In the genomic region with DNA sequence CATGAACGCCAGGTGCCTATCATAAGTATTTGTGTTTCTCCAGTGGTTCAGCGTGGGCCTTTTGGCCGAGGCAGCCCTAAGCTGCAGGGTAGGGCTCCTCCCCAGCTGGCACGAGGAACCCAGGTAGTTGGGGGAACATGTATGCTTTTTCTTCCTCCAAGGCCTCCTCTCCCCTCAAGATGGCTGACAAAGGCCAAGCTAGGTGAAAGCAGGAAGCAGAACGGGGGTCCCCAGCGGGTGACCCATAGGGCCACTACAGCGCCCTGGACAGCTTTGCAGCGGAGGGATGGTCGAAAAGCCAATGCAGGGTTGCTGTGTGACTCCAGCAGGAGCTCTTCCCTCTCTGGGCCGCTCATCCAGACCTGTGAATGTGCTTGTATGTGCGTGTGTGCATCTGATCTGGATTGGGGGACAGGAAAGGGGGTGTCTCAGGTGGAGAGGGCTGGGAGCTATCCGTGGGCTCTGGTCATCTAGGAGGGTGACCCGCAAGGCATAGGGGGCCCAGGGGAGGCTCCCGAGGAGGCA, we compare ENCODE assay signal across 8 mouse cellular contexts. TPM values are rescaled to one million over a fixed set of nuclear protein-coding genes. Genes with fewer than 3 reads are reported as not detected.
DNase-seq lines count a peak whose midpoint lies in the region; ATAC-seq and TF ChIP-seq lines count a peak whose summit lies in the region.

No protein-coding gene starts in this region.

- peak overlapping the region; percentile 95 for H3K4me2 ChIP-seq in midbrain, embryonic 11.5 days

- H3K36me3 ChIP-seq in kidney, adult 2 months (ENCODE audit: control insufficient read depth, insufficient read depth, low read length) = no peaks in the 10 kb centered on the region
- no peaks in the 10 kb centered on the region for H3K36me3 ChIP-seq in hindbrain, embryonic 10.5 days
- H3K36me3 ChIP-seq in midbrain, embryonic 11.5 days (ENCODE audit: control insufficient read depth, insufficient read depth, low read length) = no peaks in the 10 kb centered on the region

- no peak overlapping the region for H3K27ac ChIP-seq in kidney, adult 2 months (ENCODE audit: insufficient read depth, low read depth, low read length)
- no peak overlapping the region for H3K27ac ChIP-seq in bone marrow, adult 2 months (ENCODE audit: control insufficient read depth, insufficient read depth, low read depth, low read length, poor library complexity)
- peak overlapping the region; percentile 94 for H3K27ac ChIP-seq in hindbrain, embryonic 10.5 days
- no peak overlapping the region for H3K27ac ChIP-seq in midbrain, embryonic 11.5 days (ENCODE audit: low read depth, low read length)

- no peaks in the 10 kb centered on the region for H3K9me3 ChIP-seq in hindbrain, embryonic 10.5 days
- no peaks in the 10 kb centered on the region for H3K9me3 ChIP-seq in midbrain, embryonic 11.5 days (ENCODE audit: control insufficient read depth, low read length)

- H3K4me1 ChIP-seq in kidney, adult 2 months (ENCODE audit: control insufficient read depth, insufficient read depth, low read length) = no peaks in the 10 kb centered on the region
- peaks cover 3% of the 10 kb centered on the region for H3K4me1 ChIP-seq in bone marrow, adult 2 months (ENCODE audit: control insufficient read depth, insufficient read depth, low read length)
- H3K4me1 ChIP-seq in hindbrain, embryonic 10.5 days (replicated peaks) = peaks cover 40% of the 10 kb centered on the region
- H3K4me1 ChIP-seq in midbrain, embryonic 11.5 days (ENCODE audit: control insufficient read depth, insufficient read depth, low read length) = peaks cover 22% of the 10 kb centered on the region

- WGBS in kidney, adult 2 months = 36% methylated on average over 14 of the region's 14 CpGs
- WGBS in bone marrow, adult 2 months = 32% methylated on average over 14 of the region's 14 CpGs
- 18% methylated on average over 14 of the region's 14 CpGs for WGBS in hindbrain, embryonic 10.5 days
- 13% methylated on average over 14 of the region's 14 CpGs for WGBS in midbrain, embryonic 11.5 days

- TF ChIP-seq POLR2A in kidney, adult 2 months (IDR thresholded peaks at IDR 0.05; ENCODE audit: low read depth, low read length) = no peak
- no peak for TF ChIP-seq POLR2A in bone marrow, adult 2 months (IDR thresholded peaks at IDR 0.05; ENCODE audit: borderline replicate concordance, control insufficient read depth, low read depth, low read length)

- peak overlapping the region; percentile 85 for H3K9ac ChIP-seq in midbrain, embryonic 11.5 days (ENCODE audit: low read length)

- peak overlapping the region; percentile 76 for H3K4me3 ChIP-seq in kidney, adult 2 months (ENCODE audit: insufficient read depth, low read depth, low read length)
- H3K4me3 ChIP-seq in bone marrow, adult 2 months (replicated peaks; ENCODE audit: control insufficient read depth, low read depth, low read length) = peak overlapping the region; percentile 62
- H3K4me3 ChIP-seq in hindbrain, embryonic 10.5 days = peak overlapping the region; percentile 71
- peak overlapping the region; percentile 87 for H3K4me3 ChIP-seq in midbrain, embryonic 11.5 days (ENCODE audit: low read depth, low read length)

- ATAC-seq in midbrain, embryonic 11.5 days (ENCODE audit: low FRiP score) = no peak; the same call in 1 of the 2 replicates

- no peak for DNase-seq in kidney, adult 2 months
- no peak for DNase-seq in kidney, adult 11 months
- no peak for DNase-seq in hindbrain, embryonic 10.5 days (ENCODE audit: low spot score)
- DNase-seq in midbrain, embryonic 11.5 days (ENCODE audit: low spot score, missing footprints) = no peak
- DNase-seq in right cerebral cortex, postnatal 10 days (ENCODE audit: low spot score in 2 of 2) = no peak
- no peak for DNase-seq in adrenal gland, postnatal 14 days
- no peak for DNase-seq in spleen, postnatal 4 days (ENCODE audit: low spot score in 2 of 2)

- no peak for TF ChIP-seq CTCF in kidney, adult 2 months (conservative IDR thresholded peaks at IDR 0.05; ENCODE audit: insufficient read depth, insufficient read length, low read depth, low read length)
- TF ChIP-seq CTCF in bone marrow, adult 2 months (IDR thresholded peaks at IDR 0.05; ENCODE audit: control insufficient read depth, insufficient read depth, low read length) = no peak

- H3K27me3 ChIP-seq in kidney, adult 2 months (replicated peaks; ENCODE audit: control insufficient read depth, insufficient read depth, low read length) = no peaks in the 10 kb centered on the region
- peaks cover 25% of the 10 kb centered on the region for H3K27me3 ChIP-seq in hindbrain, embryonic 10.5 days (ENCODE audit: insufficient read depth, poor library complexity, severe bottlenecking)
- peaks cover 8% of the 10 kb centered on the region for H3K27me3 ChIP-seq in midbrain, embryonic 11.5 days (ENCODE audit: control insufficient read depth, insufficient read depth, low read length)

RNA-seq across cellular contexts. Expression of a gene that starts 0.4 kb away (rescaled TPM):
- 1.3 and 1.7 TPM in 2 replicates for polyA plus RNA-seq in kidney, adult 2 months (2012; rRNA removed)
- 2.3 and 4.5 TPM in 2 replicates for polyA plus RNA-seq in bone marrow, adult 2 months (2011; ENCODE audit: insufficient read depth, insufficient read length, low replicate concordance, missing spikeins)
- 15.9 and 24.4 TPM in 2 replicates for polyA plus RNA-seq in hindbrain, embryonic 10.5 days (2016; fragmentation: Nextera tagmentation; extraction: Ambion mirVana)
- polyA plus RNA-seq in midbrain, embryonic 11.5 days (2014; fragmentation: Nextera tagmentation; extraction: Ambion mirVana) = 12.7 and 12.9 TPM in 2 replicates
- 2.8 and 5.1 TPM in 2 replicates for total RNA-seq in adrenal gland, postnatal 14 days (2021)

RNA-seq across cellular contexts. Expression of a gene that starts 16.3 kb away (rescaled TPM):
- 14.5 and 22.3 TPM in 2 replicates for polyA plus RNA-seq in kidney, adult 2 months (2012; rRNA removed)
- 16.0 and 22.0 TPM in 2 replicates for polyA plus RNA-seq in bone marrow, adult 2 months (2011; ENCODE audit: insufficient read depth, insufficient read length, low replicate concordance, missing spikeins)
- polyA plus RNA-seq in hindbrain, embryonic 10.5 days (2016; fragmentation: Nextera tagmentation; extraction: Ambion mirVana) = 71.9 and 75.6 TPM in 2 replicates
- 64.9 and 65.4 TPM in 2 replicates for polyA plus RNA-seq in midbrain, embryonic 11.5 days (2014; fragmentation: Nextera tagmentation; extraction: Ambion mirVana)
- total RNA-seq in adrenal gland, postnatal 14 days (2021) = 27.7 and 33.6 TPM in 2 replicates

RNA-seq across cellular contexts. Expression of a gene that starts 47.6 kb away (rescaled TPM):
- 0.07 TPM in 1 of 2 replicates, not detected in the other for polyA plus RNA-seq in kidney, adult 2 months (2012; rRNA removed)
- polyA plus RNA-seq in bone marrow, adult 2 months (2011; ENCODE audit: insufficient read depth, insufficient read length, low replicate concordance, missing spikeins) = not detected in 2 replicates
- polyA plus RNA-seq in hindbrain, embryonic 10.5 days (2016; fragmentation: Nextera tagmentation; extraction: Ambion mirVana) = not detected in 2 replicates
- polyA plus RNA-seq in midbrain, embryonic 11.5 days (2014; fragmentation: Nextera tagmentation; extraction: Ambion mirVana) = 0.07 TPM in 1 of 2 replicates, not detected in the other
- total RNA-seq in adrenal gland, postnatal 14 days (2021) = not detected in 2 replicates
